Mouse (Mus musculus) liver, embryonic 18 days (tissue): ENCODE data around the gene Rex1bd. TPM values are rescaled to one million over a fixed set of nuclear protein-coding genes. Genes with fewer than 3 reads are reported as not detected.

Experiments
- polyA plus RNA-seq: library from polyadenylated mRNA; depleted of rRNA; stranded (reverse); fragments of >200 nt; gene quantifications from 2 replicates; pipeline ENCODE4 v1.2.3, GENCODE M21; 2012; rRNA removed

Gene Rex1bd
- polyA plus RNA-seq: 43.3 and 47.6 TPM in 2 replicates

DNA sequence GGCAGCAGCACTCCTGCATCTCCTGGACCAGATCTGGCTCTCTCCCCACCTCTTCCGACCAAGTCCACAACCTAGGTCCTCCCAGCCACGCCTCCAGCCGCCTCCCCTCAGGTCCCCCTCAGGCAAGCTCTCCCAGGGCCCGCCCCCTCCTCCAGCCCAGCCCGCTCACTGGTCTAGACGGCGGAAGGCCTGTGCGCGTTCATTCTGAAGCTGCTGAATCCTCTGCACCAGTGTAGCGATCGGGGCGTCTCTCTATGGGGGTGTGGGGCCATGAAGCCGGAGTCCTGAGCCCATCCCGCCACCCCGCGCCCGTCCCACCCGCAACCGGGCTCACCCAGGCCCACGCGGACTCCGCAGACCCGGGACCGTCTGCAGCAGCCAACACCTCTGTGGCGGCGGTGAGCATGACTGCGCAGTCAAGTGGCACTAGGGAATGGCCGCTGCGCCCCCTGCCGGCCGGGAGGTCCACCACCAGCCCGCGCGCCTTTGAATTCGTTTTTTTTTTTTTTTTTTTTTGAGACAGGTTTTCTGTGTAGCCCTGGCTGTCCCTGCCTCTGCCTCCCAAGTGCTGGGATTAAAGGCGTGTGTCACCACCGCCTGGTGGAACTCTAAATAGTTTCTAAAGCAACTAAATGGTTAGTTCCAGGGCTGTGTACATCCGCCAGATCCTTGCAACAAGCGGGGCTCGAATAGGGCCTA, at the start of gene Rex1bd:
Rex1bd (minus strand) TSS at position 425 of the 699 bp plus-strand sequence.

DNA sequence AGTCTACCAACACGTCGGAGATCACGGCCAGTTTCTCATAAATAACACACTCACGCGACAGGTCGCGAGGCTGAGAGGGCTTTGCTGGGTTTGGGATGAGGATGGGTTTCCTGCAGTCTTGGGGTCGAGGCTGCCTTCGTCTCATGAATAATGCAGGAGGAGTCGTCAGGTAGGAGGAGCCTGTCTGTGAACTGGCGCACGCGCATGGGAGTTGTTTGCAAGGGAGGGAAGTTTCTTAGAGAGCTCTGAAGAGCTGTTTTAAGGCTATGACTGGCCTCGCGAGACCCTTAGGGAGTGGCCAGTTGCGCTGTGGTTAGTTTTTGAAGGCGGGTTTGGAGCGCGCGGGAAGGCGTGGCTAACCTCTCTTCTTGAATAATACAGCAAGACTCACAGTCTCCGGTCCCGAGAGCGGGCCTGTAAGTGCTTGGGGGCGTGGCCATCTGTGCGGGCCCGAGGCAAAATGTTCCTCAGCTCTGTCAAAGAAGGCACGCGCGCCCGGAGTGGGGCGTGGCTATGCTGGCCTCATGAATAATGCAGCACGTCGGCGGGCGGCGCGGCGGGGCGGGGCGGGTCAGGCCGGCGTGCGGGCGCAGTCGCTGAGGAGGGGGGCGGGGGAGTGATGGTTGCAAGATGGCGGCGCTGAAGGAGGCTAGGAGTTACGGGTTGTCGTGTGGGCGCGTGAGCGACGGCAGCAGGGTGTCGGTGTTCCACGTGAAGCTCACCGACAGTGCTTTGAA, 32.7 kb upstream of the Rex1bd start, which contains the start of gene Ell:
Ell (plus strand) TSS at position 381 of the 737 bp plus-strand sequence.

DNA sequence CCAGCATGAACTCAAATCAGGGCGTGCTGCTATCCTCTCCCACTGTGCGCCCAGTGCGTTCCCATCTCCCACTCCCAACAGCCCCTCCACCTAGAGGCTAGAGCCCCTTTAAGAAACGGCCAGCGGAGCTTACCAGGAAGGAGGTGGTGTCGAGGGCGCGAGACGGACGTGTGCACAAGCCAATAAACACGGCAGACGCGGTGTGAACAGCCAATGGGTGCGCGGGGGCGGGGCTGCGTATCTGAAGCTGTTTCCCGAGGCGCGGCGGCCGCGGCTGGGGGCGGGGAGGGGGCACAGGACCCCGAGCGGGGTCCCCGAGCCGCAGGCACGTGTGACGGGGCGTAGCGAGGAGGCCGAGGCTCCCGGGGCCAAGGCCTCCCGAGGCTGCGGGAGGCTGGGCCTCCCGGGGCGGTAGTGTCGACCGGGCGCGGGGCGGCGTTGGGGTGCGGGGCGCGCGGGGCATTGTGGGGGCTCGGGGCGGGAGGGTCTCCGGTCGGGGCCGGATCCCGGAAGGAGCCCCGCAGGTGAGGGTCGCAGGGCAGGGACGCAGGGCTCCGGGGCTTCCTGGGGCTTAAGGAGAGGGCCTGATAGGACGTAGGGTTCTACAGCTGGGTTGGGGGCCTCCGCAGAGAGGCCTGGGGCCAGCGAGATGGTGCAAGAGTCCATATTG, 21.1 kb upstream of the Rex1bd start, which contains the start of the genes Fkbp8 and Kxd1:
Fkbp8 (plus strand) TSS at position 213 of the 670 bp plus-strand sequence.
Kxd1 (minus strand) TSS at position 445 of the 670 bp plus-strand sequence.

DNA sequence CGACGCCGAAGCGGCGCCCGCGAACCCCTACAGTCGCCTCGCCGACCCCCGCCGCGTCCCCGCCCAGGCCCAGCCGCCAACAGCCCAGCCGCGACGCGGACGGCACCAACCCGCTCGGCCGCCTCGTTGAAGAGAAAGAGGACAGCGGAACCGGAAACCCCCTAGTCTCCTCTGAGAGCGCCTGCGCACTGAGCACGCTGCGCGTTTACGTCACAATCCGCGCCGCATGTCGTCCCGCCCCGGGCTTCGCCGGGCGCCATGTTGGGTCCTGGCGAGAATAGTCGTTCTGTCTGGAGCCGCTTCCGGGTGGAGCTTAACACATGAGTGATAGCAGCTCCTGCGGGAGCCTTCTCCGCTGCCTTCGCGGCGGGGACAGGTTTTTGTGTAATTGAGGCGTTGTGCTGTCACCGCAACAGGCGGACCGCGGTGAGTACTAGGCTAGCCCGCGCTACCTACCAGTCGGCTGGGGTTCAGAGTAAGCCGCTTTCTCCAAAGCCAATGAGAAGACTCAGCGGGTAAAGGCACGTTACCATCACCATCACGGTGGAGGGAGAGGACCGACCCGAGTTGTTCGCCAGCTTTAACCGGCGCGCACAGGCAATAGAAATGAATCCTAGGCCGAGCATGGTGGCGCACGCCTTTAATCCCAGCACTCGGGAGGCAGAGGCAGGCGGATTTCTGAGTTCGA, 3.8 kb upstream of the Rex1bd start, which contains the start of gene Uba52:
Uba52 (minus strand) TSS at position 574 of the 688 bp plus-strand sequence.

DNA sequence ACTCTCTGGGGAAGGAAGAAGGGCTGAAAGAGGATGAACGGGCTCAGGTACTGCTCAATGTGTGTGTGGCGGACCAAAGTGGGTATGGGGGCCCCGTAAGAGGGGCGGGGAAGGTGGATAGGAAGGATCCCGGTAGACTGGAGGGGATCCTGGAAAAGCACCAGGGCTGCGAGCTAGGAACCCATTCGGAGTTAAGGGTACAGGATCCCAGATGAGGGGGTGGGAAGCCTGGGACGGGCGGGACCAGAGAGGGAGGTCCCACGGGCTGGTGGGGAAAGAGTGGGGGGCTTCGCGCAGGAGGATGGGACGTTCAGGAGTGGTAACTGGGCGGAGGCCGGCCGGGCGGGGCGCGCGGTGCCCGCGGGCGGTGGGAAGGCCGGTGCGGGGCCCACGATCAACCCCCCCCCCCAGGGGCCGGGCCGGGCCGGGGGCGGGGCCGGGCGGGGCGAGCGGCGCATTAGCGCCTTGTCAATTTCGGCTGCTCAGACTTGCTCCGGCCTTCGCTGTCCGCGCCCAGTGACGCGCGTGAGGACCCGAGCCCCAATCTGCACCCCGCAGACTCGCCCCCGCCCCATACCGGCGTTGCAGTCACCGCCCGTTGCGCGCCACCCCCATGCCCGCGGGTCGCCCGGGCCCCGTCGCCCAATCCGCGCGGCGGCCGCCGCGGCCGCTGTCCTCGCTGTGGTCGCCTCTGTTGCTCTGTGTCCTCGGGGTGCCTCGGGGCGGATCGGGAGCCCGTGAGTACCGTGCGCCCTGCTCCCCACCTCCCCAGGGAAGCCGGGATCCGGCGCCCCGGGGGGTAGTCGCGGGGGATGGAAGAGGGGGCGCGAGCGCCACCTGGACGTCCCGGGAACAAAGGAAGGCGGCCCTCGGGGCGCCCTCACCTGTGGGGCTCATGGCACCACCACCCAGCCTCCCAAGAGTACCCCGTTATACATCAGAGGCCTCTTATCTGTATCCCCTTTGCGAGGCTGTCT, 13.6 kb downstream of the Rex1bd start, which contains the start of gene Crlf1:
Crlf1 (plus strand) TSS at position 495 of the 977 bp plus-strand sequence.

DNA sequence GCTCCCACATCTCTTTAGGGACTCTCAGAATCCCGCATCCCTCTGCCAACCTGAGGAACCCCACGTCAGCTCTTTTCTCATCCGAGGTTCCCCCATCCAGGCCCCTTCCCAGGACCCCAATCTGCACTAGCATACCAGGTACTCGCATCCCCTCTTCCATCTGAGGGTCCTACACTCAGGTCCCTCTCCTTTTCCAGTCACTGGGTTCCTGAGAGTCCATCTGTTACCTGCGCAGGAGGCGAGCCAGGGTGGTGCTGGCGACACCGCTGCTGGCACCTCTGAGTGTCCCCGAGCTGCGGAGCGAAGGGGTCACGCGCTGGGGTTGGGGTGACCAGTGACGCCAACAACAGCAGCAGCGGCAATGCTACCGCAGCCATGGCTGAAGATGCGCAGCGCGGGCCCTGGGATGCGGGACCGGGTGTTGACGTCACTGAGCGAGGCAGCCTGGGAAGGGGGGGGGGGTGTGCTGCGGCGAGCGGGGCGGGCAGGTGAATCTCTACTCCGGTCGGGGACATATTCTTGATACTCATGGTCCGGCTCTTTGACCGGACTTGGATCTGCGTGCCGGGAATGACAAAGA, 19.5 kb downstream of the Rex1bd start, which contains the start of gene Tmem59l:
Tmem59l (minus strand) TSS at position 418 of the 580 bp plus-strand sequence.

DNA sequence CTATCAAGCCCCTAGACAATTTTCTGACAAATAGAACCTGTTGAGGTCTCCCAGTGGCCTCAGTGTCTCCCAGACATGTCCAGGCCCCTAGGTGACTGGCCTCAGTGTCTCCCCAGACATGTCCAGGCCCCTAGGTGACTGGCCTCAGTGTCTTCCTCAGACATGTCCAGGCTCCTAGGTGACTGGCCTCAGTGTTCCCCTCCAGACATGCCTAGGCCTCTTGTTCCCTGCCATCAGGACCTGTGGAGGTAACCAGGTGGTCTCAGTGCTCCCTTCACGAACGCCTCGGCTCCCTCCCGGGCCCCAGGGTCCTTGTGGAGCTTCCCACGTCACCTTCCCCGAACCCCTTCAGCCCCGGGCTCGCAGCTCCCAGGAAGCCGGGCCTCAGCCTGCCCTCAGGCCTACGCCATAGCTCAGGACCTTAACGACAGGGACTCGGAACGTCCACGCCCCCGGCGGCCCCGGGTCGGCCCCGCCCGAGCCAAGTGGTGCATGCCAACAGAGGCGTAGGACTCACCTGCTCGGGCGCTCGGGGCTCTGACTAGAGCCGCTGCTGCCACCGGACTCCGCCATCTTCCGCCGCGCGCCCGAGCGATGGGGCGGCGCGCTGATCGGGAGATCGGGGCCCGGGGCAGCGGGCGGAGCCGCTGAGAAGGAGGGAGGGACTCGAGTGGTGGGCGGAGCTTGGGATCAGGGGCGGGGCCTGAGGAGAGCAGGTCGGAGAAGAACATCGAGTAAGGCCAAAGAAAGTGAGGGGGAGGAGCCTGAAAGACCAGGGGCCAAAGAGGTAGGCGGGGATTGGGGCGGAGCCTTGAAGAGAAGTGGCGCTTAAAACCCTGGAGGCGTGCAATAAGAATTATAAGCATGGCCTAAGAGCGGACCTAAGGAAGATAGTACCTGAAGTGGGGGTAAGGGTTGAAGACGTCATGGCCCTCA, 30.0 kb downstream of the Rex1bd start, which contains the start of gene Klhl26:
Klhl26 (minus strand) TSS at position 636 of the 936 bp plus-strand sequence.

Other genes with a start within 250 kb of the Rex1bd start
- gene Homer3, start 223.9 kb downstream of the Rex1bd start, polyA plus RNA-seq: 6.7 and 6.9 TPM in 2 replicates
- 16.9 and 18.1 TPM in 2 replicates for gene Ddx49, start 204.3 kb downstream of the Rex1bd start, polyA plus RNA-seq
- gene Cope, start 204.2 kb downstream of the Rex1bd start, polyA plus RNA-seq: 193 and 196 TPM in 2 replicates
- gene Cers1, start 191.0 kb downstream of the Rex1bd start, polyA plus RNA-seq: 0.07 and 0.09 TPM in 2 replicates
- 0.05 TPM in 1 of 2 replicates, not detected in the other for gene Gdf1, start 176.9 kb downstream of the Rex1bd start, polyA plus RNA-seq
- gene Upf1, start 153.5 kb downstream of the Rex1bd start, polyA plus RNA-seq: 9.1 and 10.4 TPM in 2 replicates
- 2.0 and 2.9 TPM in 2 replicates for gene Comp, start 133.2 kb downstream of the Rex1bd start, polyA plus RNA-seq
- gene Crtc1, start 67.2 kb downstream of the Rex1bd start, polyA plus RNA-seq: 2.5 and 3.1 TPM in 2 replicates
- gene Klhl26, start 29.8 kb downstream of the Rex1bd start, polyA plus RNA-seq: 7.9 and 9.8 TPM in 2 replicates
- gene Tmem59l, start 19.4 kb downstream of the Rex1bd start, polyA plus RNA-seq: 0.02 and 0.08 TPM in 2 replicates
- gene Crlf1, start 13.6 kb downstream of the Rex1bd start, polyA plus RNA-seq: 0.22 and 0.23 TPM in 2 replicates
- 848 and 888 TPM in 2 replicates for gene Uba52, start 4.0 kb upstream of the Rex1bd start, polyA plus RNA-seq
- 154 and 168 TPM in 2 replicates for gene Fkbp8, start 21.0 kb upstream of the Rex1bd start, polyA plus RNA-seq
- 35.7 and 38.3 TPM in 2 replicates for gene Kxd1, start 21.2 kb upstream of the Rex1bd start, polyA plus RNA-seq
- gene Ell, start 32.7 kb upstream of the Rex1bd start, polyA plus RNA-seq: 13.9 and 18.2 TPM in 2 replicates
- gene Isyna1, start 87.6 kb upstream of the Rex1bd start, polyA plus RNA-seq: 26.1 and 31.4 TPM in 2 replicates
- gene Ssbp4, start 102.1 kb upstream of the Rex1bd start, polyA plus RNA-seq: 24.5 and 28.9 TPM in 2 replicates
- 8.3 and 9.3 TPM in 2 replicates for gene Lrrc25, start 109.4 kb upstream of the Rex1bd start, polyA plus RNA-seq
- 3.7 and 6.3 TPM in 2 replicates for gene Gdf15, start 125.7 kb upstream of the Rex1bd start, polyA plus RNA-seq
- gene Pgpep1, start 153.6 kb upstream of the Rex1bd start, polyA plus RNA-seq: 19.5 and 19.7 TPM in 2 replicates
- gene Lsm4, start 166.5 kb upstream of the Rex1bd start, polyA plus RNA-seq: 71.8 and 85.1 TPM in 2 replicates
- 48.4 and 51.5 TPM in 2 replicates for gene Jund, start 192.2 kb upstream of the Rex1bd start, polyA plus RNA-seq
- not detected in 2 replicates for gene Iqcn, start 196.7 kb upstream of the Rex1bd start, polyA plus RNA-seq
- gene Gm3336, start 211.8 kb upstream of the Rex1bd start, polyA plus RNA-seq: 0.02 and 0.05 TPM in 2 replicates
- gene Pde4c, start 217.0 kb upstream of the Rex1bd start, polyA plus RNA-seq: 6.5 and 7.5 TPM in 2 replicates
- 3.5 and 4.2 TPM in 2 replicates for gene Rab3a, start 247.9 kb upstream of the Rex1bd start, polyA plus RNA-seq